Mouse (Mus musculus) mesoderm, embryonic 11.5 days (tissue): ENCODE data around the gene Ly6g6f.

Experiments used
- DNase-seq: peaks from one replicate; pipeline ENCODE4 v3.0.0-alpha.2; 2012; ENCODE audit warnings: low read depth, low spot score

The Ly6g6f gene

DNA sequence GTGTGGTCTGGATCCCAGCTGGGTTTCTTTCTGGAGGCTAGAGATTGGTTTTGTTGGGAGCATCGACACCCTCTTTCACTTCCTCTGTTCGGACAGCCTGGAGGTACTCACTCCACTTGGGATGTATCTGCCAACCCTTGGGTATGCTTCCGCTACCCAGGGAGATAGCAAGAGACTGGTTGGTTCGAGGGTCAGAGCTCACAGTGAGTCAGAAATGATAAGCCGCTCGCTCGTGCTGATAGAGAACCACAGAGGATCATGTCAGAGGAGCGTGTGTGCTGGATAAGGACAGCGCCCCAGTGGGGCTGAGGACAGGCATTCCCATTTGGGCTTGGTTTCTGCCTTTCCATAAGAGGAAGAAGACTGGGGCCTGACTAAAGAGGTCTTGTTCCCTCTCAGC is 5.6 kb downstream of the Ly6g6f start:
- DNase-seq = no peak

GRCm38 (mm10) chr17:35077786-35078233 is 7.6 kb downstream of the Ly6g6f start, which contains the start of gene Ly6g6d:
Gene Ly6g6d, minus strand, starts transcription at chr17:35078065.
- no peak for DNase-seq

DNA sequence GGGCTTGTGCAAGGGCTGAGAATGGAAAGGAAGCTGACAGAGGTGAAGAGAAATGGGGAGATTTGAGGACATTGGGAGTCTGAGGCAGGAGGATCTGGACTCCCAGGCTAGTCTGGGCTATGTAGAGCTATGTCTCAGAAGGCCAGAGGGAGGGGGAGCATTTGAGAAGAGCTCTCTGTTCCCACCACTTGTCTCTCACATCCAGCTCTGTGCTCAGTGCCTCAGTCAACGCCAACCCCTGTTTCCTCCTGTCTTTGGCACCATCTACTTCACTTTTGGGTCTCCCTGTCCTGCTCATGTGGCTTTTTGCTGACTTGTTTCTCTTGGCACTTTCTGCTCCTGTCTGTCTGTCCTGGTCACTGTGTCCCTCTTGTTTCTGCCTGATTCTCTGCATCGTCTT is 8.1 kb downstream of the Ly6g6f start:
- DNase-seq = no peak

DNA sequence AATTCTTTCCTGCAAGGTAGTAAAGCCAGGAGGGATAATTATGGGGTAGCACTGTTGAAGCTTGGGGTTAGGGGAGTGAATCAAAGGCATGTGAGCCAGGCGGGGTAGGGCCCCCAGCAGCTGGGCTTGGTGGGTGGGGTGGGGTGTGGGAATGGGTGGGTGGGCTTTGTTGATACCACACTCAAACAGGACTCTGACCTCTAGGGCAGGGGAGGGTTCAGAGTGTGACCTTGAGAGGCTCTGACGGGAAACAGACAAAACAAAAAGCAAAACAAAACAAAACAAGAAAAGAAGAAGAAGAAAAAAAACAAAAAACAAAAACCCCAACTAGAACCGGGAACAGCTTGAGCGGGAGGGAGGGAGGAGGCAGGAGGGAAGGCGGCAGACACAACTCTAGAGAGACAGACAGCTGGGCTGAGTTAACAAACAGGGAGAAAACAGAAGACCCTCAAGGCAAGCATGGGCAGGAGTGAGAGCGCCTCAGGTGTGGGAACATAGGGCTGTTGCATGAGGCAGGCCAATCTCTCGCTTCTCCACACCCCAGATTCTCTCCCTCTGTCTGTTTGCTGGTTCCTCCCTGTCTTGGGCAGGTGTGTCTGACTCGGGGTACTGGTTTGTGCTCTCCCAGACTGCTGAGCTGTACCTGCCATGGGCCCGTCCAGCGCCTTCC is 8.8 kb downstream of the Ly6g6f start, which contains the start of gene Ly6g6e:
Gene Ly6g6e (plus strand): TSS at position 396 of the 670 bp plus-strand sequence.
- DNase-seq = no peak

DNA sequence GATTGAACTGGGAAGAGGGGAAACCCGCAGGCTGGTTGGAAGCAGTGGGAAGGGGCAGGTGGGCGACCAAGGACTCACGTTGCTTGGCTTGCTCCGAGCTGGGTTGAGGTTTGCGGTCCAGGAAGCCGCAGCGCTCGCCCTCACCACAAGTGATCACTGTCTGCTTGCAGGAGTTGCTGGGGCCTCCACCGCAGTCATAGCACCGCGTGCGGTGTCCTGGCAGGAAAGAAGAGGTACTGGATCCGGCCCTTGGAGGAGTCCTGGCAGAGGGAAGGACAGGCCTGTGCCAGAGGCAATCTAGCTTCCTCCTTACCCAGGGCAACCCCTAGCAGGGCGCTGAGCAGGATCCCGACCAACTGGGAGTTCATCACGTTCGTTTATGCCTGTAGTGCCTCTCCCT is 11.3 kb downstream of the Ly6g6f start:
- DNase-seq = no peak

DNA sequence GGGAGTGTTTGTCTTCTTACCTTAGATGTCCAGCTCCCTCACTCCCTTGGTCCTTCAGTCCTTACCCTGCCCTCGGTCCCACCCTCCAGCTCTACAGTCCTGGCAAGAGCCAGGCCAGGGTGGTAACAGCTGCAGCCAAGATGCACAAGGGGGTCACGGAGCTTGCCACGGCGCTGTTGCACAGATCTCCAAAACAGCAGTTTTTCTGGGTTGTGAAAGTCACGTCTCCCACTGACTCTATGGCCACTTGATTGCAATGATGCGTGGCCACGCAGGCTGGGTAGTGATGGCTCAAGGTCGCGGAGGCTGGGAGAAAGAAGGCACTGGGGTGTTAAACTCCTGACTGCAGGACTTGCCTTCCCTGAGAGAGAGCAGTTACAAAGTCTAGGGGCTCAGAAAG is 14.0 kb downstream of the Ly6g6f start:
- DNase-seq = no peak

DNA sequence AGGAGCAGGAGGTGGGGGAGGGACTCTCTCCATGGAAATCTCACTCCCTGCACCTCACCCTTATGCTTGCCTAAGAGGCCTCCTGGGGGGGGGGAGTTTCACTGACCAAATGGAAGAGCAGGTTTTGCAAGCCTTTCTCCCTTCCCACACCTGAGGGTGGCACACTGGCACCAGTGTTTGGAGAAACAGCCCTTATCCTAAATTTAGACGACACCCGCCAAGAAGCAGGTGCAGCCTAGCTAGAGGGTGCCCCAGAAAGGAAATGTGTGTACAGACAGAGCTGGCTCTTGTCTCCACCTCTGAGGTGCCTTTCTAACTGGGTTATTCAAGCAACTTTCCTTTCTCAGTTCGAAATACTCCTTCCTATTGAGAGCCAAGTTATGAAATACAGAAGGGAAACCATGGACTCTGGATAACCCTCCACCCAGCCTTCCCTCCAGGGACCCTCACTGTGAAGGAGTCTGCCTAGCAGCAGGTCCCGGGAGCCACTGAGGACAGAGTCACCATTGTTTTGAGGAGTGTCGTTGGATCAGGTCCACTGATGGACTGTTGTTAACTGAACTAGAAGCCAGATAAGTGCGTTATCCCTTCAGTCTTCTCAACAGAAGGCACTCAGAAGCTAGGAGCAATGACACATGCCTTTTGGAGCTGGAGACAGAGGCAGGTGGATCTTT is 14.7 kb downstream of the Ly6g6f start:
- DNase-seq = no peak

DNA sequence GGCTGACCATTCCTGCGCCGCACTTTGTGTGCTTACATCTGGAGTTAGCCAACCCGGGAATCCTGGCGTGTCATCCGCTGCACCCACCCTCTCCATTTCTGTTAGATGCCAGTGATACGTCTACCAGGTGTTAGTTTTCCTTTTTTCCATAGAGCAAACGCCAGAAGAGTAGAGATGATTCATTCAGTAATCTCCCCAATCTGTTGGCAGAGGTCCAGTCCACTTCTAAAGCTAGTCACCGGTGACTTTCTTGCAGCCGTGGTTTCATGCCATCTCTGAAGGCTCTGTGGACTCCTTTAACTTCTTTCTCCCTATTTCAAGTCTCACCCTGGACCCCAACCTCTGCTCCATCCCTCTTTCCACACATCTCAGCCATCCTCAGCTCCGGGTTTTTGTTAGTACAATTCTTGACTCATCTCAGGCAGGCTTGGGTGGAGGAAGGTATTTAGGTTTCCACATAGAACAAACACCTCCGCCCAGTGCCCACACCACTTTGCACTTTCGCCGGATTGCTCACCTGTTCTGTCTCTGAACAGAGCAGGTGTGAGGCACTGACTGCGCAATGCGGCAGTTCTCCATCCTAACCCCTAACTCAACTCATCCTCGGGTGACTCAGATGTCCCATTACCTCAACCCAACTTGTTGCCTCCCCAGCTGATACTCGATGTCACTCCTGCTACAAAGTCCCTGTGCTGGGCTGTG is 17.0 kb downstream of the Ly6g6f start:
- no peak for DNase-seq

- DNase-seq = no peak
Measured at GRCm38 (mm10) chr17:35066084-35066483, 19.3 kb downstream of the Ly6g6f start, which contains the start of gene Mpig6b. Gene Mpig6b, minus strand, starts transcription at chr17:35066184.

- DNase-seq = peak; percentile 59
Measured at GRCm38 (mm10) chr17:35064951-35065947, 20.2 kb downstream of the Ly6g6f start, which contains the start of gene Ly6g6c. Gene Ly6g6c, plus strand, starts transcription at chr17:35065388.

- DNase-seq = no peak
Measured at GRCm38 (mm10) chr17:35064378-35064877, 21.0 kb downstream of the Ly6g6f start.

GRCm38 (mm10) chr17:35063466-35063865 is 21.9 kb downstream of the Ly6g6f start:
- no peak for DNase-seq

DNA sequence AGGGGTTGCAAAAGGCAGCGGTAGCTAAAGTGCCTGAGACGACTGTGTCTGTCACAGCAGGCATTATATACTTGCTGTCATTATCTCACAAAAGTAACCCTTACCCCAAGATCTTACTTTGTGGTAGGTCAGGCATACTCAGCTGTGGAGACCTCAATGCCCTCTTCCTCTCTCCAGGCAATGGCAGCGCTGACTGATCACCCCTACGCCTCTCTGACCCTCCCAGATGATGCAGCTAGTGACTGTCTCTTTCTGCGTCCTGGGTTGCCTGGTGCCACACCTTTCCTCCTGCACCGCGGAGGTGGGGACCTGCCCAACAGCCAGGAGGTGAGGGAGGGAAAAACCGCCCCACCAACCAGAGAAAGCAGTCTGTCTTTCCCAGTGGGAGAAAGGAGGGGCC is 24.1 kb downstream of the Ly6g6f start:
- no peak for DNase-seq

- DNase-seq = no peak
Measured at GRCm38 (mm10) chr17:35060737-35061297, 24.6 kb downstream of the Ly6g6f start.

DNA sequence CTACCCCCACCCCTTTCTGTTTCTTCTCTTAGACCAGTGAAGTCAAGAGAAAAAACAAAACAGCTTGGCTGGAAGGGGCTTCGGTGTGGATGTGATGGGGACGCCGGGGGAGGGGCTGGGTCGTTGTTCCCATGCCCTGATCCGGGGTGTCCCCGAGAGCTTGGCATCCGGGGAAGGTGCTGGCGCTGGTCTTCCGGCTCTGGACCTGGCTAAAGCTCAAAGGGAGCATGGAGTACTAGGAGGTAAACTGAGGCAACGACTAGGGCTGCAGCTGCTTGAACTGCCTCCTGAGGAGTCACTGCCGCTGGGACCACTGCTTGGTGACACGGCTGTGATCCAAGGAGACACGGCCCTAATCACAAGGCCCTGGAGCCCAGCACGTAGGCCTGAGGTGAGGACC is 25.3 kb downstream of the Ly6g6f start:
- DNase-seq = no peak

DNA sequence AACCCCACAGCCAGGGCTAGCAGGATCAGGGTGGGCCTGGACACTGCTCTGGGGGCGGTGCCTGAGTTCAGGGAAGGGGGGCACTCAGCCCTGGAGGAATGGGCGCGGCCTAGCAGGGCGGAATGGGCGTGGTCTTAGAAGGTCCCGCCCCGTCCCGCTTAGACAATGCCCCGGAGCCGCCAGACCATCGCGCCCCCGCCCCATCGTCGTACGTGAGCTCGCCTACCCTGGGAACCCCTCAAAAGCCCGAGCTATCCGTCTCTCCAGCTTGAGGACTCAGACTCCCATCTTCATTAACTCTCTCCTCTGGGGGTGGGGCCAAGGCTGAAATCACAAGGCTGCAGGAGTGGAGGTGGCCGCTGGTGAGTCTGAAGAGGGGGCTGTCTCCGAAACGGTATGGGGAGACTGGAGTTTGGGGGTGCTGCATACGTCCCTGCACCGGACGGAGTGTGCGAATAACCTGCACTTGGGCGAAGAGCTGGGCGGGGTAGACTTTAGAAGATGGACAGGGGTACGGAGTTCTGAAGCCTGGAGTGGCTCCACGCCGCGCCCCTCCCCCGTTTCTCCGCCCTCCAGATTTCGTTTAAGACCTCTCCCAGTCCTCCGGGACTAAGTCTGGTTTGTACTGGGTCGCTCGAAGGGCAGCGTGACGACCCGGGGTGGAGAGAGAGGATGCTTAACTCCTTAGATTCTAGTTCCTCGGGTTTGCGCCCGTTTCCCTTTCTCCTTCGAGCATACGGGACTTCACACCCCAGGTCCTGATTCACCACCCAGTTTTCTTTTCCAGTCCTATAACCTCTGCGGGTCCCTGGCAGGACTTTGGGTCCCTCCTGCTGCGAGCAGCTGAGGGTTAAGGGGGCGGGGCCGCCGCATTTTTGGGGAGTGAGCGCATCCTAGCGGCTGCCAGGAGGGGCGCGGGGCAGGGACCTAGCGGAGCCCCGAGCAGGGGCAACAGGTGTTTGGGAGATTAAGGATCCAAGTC is 26.2 kb downstream of the Ly6g6f start, which contains the start of gene Ddah2:
Gene Ddah2 (plus strand): TSS at position 125 of the 982 bp plus-strand sequence.
- DNase-seq = peak; percentile 94

DNA sequence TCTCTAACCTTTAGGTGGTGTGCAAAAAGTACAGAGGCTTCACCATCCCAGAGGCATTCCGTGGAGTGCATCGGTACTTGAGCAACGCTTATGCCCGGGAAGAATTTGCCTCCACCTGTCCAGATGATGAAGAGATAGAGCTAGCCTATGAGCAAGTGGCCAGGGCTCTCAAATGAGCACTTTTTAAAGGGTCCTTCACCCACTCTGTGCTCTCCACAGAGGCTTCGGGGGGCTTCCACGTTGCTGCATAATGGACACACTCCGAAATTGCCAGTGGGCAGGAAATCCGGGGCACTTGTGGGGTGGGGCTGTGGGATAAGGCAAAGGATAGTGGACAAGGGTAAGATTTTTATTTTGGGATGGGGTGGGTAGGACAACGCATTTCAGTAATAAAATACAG is 27.1 kb downstream of the Ly6g6f start:
- no peak for DNase-seq

GRCm38 (mm10) chr17:35057090-35057489 is 28.3 kb downstream of the Ly6g6f start:
- DNase-seq = no peak
